Mouse (Mus musculus) spleen, adult 18-20 months (tissue): ENCODE measurements around the gene Upk2.
"Not testable (repeated sequence)": the region's sequence is repeated elsewhere in the genome, so short reads cannot be mapped to it uniquely, and the experiment has no call there.

Experiments used
- DNase-seq, 2 experiments: peaks; one replicate each; pipeline ENCODE4 v3.0.0; 2022; ENCODE audit warnings: mixed read lengths in 2 of 2

The Upk2 gene

GRCm38 (mm10) chr9:44457035-44457742, 2.4 kb upstream of the Upk2 start:
- DNase-seq, result no peak

DNA sequence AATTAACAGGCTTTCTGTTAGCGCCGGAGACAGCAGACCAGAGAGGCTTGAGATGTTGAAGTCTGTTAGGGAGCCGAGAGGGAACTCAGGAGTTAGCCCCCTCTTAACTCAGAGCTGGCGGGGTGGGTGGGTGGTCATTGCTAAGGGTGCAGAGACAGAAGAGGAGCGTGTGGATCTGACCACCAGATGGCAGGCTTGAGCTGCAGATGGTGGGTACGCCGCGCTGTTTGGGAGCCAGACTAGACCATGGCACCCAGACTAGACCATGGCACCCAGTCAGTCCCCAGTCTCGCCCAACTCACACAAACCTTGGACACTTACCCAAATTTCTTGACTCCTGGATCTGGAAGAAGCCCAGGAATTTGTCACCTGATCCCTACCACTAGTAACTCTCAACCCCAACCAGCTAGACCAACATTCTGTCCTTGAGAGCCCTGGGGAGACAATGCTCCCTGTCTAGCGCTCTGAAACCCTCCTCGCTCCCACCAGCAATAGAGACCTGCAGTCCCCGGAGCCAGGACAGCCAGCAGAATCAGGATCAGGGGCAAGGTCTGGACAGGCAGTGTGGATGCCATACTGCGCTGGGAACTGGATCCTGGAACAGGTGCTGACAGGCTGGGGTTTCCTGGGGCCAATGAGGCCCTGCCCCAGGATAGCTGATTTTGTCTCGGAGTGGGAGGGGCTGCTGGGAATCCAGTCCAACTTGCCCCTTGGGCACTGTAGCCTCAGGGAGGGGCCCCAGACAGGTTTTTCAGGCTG, 465 bp downstream of the Upk2 start:
- peak; percentile 64 to 87 for DNase-seq

- peak in 1 of 2 experiments; percentile 24 for DNase-seq
Measured at GRCm38 (mm10) chr9:44450387-44450786, 4.4 kb downstream of the Upk2 start.

- not testable (repeated sequence) for DNase-seq
Measured at GRCm38 (mm10) chr9:44444402-44445025, 10.3 kb downstream of the Upk2 start.

- no peak for DNase-seq
Measured at GRCm38 (mm10) chr9:44440961-44441360, 13.8 kb downstream of the Upk2 start, which contains the start of gene Foxr1. Foxr1 (minus strand) TSS chr9:44441136.

- peak; percentile 45 to 49 for DNase-seq
Measured at GRCm38 (mm10) chr9:44435747-44436146, 19.0 kb downstream of the Upk2 start.

- no peak for DNase-seq
Measured at GRCm38 (mm10) chr9:44432577-44433185, 22.1 kb downstream of the Upk2 start.

DNA sequence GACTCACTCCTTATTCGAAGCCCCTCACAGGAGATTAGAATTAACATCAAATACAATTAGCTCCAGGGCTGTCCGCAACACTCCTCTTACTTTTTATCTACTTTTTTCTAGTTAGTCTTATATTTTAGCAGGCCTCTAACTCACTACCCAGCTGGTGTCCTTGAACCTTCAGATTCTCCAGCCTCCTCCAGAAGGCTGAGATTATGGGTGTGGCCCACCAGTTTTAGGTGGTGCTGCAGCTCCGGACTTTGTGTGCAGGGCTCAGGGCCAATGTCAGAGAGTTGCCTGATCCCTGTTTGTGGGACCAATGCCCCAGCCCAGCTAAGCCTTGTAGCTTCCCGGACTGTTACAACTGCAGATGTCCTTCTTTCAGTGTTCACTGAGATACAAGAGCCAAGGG, 31.2 kb downstream of the Upk2 start:
- no peak for DNase-seq

- DNase-seq, result no peak
Measured at GRCm38 (mm10) chr9:44420280-44420898, 34.4 kb downstream of the Upk2 start.

GRCm38 (mm10) chr9:44419730-44420129, 35.0 kb downstream of the Upk2 start:
- DNase-seq, result not testable (repeated sequence)

- no peak for DNase-seq
Measured at GRCm38 (mm10) chr9:44418519-44419385, 36.0 kb downstream of the Upk2 start, which contains the start of gene Ccdc84. Ccdc84 (minus strand) TSS chr9:44418569.

GRCm38 (mm10) chr9:44417892-44418363, 36.8 kb downstream of the Upk2 start:
- peak; percentile 88 to 96 for DNase-seq

- no peak for DNase-seq
Measured at GRCm38 (mm10) chr9:44417156-44417891, 37.5 kb downstream of the Upk2 start.

DNA sequence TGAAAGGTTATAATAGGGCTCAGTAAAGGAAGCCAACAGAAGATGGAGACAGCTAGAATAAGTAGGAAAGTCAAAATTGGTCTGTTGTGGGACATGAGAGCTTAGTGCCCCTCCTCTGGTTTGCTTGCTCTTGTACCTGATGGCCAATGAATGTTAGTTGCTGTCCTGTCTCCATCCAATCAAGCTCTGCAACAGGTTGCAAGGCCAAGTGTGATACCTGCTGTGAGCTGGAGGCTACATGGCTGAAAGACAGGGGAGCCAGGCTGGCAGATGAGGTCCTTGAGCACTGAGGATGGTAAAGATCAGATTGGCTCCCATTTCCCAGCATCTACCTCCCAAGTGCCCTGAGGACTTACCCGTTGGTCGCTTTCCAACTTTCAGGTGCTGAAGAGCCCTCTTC, 42.0 kb downstream of the Upk2 start:
- DNase-seq, result no peak

GRCm38 (mm10) chr9:44412306-44412705, 42.5 kb downstream of the Upk2 start:
- DNase-seq, result no peak

DNA sequence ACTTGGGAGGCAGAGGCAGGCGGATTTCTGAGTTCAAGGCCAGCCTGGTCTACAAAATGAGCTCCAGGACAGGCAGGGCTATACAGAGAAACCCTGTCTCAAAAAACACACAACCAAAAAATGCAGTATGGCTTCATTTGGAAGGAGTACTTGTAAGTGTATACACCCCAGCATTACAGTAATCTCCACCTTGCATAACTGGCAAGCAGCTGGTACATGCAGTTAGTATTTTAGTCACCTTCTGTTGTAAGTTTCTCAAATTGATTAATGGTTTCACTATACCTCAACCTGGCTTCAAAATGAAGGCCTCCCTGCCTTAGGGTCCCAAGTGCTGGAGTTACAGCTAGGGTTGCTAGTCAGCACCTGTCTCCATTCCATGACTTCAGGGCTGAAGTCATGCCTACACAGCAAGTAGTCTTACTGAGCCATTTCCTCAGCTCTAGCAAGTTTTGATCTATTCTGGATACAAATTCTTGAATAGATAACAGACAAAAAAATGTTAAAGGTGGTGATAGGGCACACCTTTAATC, 43.1 kb downstream of the Upk2 start:
- no peak for DNase-seq

DNA sequence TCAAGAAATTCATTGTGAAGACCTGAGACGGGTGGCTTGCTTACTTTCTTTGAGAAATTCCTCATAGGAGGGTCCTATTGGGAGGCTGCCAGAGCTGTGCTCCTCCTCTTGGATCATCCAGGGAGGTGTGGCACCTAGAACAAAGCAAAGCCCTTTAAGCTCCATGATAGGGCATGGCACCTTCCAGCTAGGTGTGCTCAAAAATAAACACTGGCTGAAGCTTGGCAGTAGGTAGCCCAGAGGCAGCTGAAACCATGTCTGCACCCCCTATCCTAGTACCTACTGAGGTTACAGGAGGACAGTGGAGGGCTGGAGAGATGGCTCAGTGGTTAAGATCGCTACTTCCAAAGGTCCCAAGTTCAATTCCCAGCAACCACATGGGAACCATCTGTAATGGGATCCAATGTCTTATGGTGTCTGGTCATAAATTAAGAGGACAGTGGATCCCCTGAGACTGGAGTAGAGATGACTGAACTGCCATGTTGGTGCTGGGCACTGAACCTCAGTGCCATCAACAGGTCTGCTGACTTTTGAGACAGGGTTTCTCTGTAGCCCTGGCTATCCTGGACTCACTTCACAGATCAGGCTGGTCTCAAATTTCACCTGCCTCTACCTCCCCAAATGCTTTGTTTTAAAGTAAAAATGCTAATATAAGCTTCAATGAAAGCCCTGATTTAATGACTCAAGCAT, 44.0 kb downstream of the Upk2 start:
- no peak for DNase-seq

DNA sequence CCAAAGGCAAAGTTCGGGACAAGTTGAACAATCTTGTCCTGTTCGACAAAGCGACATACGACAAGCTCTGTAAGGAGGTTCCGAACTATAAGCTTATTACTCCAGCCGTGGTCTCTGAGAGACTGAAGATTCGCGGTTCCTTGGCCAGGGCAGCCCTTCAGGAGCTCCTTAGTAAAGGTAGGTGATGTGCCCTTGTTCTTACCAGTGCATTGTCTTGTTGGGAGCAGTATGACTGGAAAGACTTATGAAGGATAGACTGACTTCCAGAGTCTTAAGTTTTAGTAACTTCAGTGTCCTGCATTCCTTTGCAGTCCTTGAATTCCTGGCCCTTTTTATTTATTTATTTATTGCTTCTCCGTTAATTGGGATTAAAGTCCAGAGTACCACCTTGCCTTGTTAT, 46.1 kb downstream of the Upk2 start:
- not testable (repeated sequence) for DNase-seq

GRCm38 (mm10) chr9:44407752-44408097, 47.1 kb downstream of the Upk2 start:
- DNase-seq, result no peak
